Mouse (Mus musculus): ENCODE data around the gene Ly6g6f. TPM values are rescaled to one million over a fixed set of nuclear protein-coding genes. Genes with fewer than 3 reads are reported as not detected.

The Ly6g6f gene
- total RNA-seq, 2 experiments from 2014 or later: 0.33 to 0.40 TPM

- no peak for DNase-seq (ENCODE audit: low spot score in 2 of 2)
These were observed 21.1 kb upstream of the Ly6g6f start for GRCm38 (mm10) chr17:35106522-35106921.

DNA sequence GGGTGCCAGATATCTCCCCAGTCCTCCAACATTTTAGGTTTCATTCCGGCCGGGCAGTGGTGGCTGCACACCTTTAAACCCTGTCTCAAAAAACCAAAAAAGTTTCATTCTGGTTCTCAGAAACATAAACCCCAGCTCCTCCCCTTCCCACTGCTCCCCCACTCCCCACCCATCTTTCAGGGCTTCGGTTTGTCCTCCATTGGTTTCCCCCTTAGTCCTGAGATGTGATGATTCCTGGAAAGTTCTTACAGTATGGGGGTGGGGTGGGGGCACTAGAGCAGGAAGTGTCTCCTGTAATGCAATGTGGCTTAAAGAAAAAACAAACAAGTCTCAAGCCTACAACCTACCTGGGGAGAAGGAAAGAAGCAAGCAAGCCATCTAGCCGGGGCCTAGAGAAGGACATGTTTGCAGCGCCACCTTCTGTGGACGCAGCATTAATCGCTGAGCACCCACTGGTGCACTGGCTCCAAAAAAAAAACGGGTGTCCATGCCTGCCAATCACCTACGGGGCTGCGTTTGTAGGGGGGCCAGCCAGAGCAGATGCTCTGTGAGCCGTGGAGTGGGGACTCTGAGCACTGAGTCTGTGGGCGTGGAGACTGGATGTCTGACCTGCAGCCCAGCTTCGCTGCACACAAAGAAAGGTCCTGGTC is 20.5 kb upstream of the Ly6g6f start:
- DNase-seq (ENCODE audit: low spot score in 2 of 2): peak in 1 of 2 experiments; percentile 41

- no peak for DNase-seq (ENCODE audit: low spot score in 2 of 2)
These were observed 19.3 kb upstream of the Ly6g6f start for GRCm38 (mm10) chr17:35104754-35105153.

DNA sequence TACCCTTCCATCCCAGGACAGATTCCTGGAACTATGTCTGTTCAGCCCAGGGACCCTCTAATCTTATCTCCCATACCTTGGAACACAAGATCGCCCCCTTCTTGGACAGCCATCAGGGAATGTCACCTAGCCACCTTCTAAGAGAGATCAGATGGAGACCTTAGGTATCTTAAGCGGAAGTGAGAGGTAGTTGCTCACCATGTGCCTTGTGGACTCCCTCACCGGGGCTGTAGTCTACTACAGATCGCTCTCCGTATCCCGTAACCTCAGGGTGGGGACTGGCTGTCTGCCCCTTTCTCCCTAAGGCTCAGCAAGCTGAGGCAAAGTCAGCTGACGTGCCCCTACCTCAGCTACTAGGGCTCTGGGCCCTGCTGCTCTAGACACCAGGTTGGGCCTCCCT is 18.7 kb upstream of the Ly6g6f start:
- no peak for DNase-seq (ENCODE audit: low spot score in 2 of 2)

DNA sequence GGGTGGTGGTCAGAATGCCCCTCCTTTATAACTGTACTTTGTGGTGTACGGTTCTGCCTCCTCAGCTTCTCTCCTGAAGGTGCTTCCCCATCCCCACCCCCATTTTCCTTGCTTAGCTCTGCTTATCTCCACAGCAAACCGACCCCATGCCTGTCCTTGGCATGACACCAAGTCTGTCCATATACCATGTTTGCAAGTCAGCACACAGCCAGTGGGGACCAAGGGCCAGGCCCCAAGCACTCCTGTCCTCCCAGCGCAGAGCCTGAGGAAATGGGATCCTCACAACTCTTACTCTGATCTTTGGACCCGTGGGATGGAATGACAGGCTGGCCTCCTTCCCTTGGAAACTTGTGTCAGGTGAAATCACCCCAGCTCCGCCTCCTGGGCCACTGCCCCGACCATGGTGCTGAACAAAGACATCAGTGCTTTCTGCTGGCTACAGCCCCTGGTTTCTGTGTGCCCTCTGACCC is 17.8 kb upstream of the Ly6g6f start:
- DNase-seq (ENCODE audit: low spot score in 2 of 2): no peak

DNA sequence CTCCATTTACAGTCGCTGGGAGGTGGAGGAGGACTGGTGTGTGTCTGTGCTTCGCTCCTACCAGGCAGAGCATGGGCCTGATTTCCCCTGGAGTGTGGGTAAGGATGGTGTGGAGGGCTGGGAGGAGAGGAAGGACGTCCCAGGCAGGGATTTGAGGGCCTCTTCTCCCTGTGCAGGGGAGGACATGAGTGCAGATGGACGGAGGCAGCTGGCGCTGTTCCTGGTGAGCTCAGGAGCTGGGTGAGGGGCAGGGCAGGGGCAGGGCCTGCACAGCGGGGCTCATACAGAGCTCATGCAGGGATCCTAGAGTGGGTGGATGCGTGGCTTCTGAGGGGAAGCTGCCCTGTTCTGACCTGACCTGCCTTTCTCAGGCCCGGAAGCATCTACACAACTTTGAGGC is 16.9 kb upstream of the Ly6g6f start:
- no peak for DNase-seq (ENCODE audit: low spot score in 2 of 2)

GRCm38 (mm10) chr17:35101161-35101560 is 15.8 kb upstream of the Ly6g6f start:
- DNase-seq (ENCODE audit: low spot score in 2 of 2): no peak

DNA sequence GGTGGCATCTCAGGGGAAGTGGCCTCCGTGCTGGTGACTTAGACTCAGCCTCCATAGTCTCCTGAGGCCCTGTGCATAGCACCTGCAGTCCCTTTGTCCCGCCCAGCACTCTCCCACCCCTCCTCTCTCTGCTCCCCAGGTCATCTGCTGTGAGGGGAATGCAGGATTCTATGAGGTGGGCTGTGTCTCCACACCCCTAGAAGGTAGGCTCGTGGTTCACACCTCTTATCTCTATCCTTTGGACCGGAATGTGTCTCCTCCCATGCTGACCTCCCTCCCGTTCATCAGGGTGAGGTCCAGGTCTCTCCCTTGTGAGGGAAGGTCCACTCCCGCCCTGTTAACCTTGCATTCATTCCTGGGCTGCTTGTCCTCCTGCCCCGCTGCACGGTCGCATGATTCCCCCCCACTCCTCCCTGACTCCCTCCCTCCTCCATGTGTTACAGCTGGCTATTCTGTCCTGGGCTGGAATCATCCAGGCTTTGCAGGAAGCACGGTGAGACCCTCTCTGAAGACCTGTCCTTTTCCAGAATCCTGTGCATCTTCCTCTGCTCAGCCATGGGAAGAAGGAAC is 14.9 kb upstream of the Ly6g6f start:
- no peak for DNase-seq (ENCODE audit: low spot score in 2 of 2)

GRCm38 (mm10) chr17:35097164-35097655 is 11.8 kb upstream of the Ly6g6f start:
- DNase-seq (ENCODE audit: low spot score in 2 of 2): peak; percentile 57 to 71

DNA sequence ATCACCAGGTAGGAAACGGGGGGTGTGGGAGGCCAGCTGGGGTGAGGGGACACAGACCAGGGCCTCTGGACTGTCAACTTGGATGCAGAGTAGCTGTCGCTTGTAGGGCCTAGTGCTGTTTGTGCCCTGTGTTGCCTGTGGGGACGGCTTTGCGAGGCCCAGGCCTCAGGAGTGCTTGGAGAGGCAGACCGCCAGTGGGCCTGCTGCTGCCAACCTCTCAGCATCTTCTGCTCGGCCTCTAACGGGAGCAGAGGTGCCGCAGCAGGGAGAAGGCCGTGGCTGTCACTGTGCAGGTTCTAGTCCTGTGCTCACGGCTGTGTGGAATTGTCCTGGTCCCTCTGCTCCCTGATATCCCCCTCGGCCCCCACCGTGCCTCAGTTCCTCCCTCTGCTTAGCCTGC is 11.2 kb upstream of the Ly6g6f start:
- DNase-seq (ENCODE audit: low spot score in 2 of 2): no peak

DNA sequence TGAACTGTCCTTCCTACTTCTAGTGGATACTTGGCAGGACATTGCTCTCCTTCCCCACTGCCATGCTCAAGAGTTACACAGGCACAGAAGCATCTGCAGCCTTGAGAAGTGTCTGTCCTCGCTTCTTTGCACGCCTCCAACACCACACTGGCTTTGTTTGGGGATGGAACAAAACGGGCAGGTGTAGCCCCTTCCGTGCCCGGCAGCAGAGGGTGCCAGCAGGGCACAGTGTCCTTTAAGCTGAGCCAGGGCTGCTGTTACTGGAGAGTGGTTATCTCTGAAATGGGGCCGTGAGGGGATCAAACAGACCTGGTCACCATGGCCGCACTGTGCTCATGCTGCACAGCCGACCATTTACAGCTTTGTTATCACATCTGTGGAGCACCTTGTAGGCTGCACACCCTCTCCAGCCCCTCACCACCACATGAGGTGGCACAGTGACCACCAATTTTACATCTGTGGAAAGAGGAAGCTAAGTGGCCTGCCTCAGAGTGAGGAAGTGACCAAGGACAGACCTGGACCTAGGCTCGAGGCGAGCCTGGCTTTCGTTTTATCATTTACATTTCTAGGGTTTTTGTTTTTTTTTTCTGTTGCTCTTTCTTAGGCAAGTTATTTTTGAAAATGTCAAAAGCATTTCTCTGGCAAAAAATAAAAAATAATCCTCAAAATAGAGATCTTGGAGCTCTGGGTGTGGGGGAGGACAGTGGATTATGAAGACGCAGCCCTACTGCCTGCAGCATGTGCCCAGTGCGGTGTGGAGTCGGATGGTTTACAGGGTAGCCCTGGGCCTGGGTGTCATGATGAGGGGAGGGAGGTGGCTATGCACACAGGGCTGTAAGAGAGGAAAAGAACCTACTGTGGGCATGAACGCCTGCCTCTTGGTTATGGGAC is 9.3 kb upstream of the Ly6g6f start:
- DNase-seq (ENCODE audit: low spot score in 2 of 2): no peak

DNA sequence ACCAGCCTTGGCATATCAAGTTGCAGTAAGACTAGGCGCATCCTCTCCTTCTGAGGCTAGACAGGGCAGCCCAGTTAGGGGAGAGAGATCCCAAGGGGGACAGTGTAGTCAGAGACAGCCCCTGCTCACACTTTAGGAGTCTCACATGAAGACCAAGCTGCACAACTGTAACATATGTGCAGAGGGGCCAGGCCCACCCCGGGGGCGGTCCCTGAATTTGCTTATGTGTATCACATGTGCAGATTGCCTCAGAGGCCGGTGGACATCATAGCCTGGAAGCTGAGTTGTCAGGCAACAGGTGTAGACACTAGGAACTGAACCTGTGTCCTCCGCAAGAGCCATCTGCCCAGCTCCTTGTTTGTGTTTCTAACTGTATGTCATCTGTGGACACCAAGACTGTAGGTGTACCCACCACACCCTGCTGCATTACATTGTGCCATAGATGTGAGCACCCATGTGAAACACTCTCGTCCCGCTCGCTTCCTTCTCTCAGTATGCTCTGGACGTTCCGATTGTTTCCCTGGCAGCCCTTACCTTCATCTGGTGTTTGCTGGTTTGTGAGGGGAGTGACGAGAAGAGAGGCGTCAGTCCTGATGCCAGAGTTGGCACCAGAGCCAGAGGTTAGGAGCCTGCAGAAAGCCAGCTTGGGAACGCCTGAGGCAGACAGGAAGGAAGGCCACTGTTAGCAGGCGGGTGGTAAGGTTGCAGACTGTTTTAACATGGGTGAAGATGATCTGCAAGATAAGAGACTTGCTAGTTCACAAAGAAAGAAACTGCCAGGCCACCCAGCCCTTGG is 7.2 kb upstream of the Ly6g6f start:
- no peak for DNase-seq (ENCODE audit: low spot score in 2 of 2)

- no peak for DNase-seq (ENCODE audit: low spot score in 2 of 2)
These were observed 4.9 kb upstream of the Ly6g6f start for GRCm38 (mm10) chr17:35090166-35090932.

- DNase-seq (ENCODE audit: low spot score in 2 of 2): peak; percentile 92 to 96
These were observed 3.6 kb upstream of the Ly6g6f start, which contains the start of gene Abhd16a for GRCm38 (mm10) chr17:35088825-35089644. Abhd16a (plus strand) TSS chr17:35089263.

DNA sequence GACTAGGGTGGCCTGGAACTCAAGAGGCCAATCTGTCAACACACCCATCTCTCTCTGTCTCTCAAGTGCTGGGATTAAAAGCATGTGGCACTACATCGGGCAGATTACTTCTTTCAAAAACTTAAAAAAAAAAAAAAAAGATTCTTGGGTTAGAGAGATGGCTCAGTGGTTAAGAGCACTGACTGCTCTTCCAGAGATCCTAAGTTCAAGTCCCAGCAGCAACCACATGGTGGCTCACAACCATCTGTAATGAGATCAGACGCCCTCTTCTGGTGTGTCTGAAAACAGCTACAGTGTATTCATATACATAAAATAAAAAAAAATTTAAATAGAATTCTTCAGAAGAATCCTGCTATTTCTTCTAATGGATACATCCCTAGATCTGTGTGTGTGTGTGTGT is 2.7 kb upstream of the Ly6g6f start:
- DNase-seq (ENCODE audit: low spot score in 2 of 2): no peak

DNA sequence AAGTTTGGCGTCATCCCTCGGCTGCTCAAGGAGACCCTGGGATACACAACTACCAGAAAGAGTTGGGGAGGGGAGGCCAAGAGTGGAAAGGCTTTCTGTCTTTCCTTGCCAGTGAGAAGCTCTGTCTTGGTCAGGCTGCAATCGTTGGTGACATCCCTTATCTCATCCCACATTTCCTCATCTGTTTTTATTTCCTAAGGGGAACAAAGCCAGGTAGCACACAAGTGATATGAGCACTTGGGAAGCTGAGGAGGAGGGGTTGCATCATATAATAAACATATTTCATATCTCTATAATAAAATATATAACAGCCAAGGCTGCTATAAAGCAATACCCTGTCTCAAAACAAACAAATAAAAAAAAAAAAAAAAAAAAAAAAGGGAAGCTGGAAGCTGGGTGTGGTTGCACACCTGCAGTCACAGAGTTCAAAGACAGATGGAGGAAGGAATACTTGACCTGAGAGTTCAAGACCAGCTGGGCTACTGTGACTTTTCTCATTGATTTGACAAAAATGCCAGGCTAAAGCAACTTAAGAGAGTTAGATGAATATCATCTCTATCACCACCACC is 1.4 kb downstream of the Ly6g6f start:
- no peak for DNase-seq (ENCODE audit: low spot score in 2 of 2)

DNA sequence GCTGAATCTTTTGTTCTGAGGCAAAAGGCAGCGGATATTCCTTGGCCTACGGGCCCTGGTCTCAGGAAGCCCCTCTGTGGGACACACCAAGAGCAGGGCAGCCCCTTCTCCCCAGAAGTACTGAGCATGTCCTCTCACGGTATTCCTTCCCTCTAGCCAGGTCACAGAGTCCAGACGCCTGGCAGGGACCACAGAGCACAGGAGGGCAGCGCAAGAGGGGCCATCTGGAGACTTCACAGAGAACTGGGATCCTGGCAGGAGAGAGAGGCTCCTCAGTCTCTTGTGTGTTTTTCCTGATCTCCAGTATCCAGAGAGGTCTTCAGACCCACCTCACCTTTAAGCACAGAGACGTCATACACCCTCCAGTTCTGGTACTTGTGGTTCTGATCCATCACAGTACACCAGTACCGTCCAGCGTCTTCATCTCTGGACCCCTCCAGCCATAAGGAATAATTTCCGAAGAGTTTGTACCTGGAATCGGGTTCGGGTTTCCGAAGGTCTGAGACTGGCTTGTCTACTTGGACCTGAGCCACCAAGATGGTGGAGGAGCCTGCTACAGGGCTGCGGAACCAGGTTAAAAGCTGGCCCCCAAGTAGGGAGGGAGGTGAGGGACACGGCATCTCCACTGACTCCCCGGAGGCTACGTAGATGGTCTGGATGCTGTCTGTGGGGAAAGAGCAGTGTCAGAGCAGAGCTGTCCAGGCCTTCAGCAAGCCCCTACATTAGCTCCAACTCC is 2.4 kb downstream of the Ly6g6f start:
- DNase-seq (ENCODE audit: low spot score in 2 of 2): no peak

DNA sequence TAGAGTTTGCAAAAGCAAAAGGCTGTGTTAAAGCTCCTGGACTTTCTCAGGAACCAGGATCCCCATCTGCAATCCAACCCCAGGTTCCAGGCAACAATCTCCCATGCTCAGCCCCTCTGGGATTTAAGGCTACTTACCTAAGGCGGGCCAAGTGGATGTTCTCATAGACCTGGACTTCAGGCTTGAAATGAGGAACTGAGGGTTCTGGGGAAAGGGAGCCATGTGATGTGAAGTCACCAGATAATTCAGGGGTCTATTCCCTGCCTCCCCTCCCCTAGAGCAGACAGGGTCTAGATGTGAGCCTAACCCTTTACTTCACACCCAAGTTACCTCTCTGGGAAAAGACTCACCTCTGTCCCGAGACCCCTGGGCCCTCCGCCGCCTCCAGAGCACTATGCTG is 4.7 kb downstream of the Ly6g6f start:
- DNase-seq (ENCODE audit: low spot score in 2 of 2): no peak

Measured in left cerebral cortex, adult 18-20 months (tissue).